Mouse (Mus musculus): ENCODE data around the gene Tcf20. TPM values are rescaled to one million over a fixed set of nuclear protein-coding genes. Genes with fewer than 3 reads are reported as not detected.
A peak's percentile ranks its signal among the peaks of the same experiment; 100 is the strongest.

Tcf20 gene
- total RNA-seq (2014; rRNA removed; ENCODE audit: low replicate concordance): 36.7 and 43.6 TPM in 2 replicates
- polyA plus RNA-seq (2015; fragmentation: Nextera tagmentation; extraction: Ambion mirVana): 3.0 TPM in 2 replicates

GRCm38 (mm10) chr15:82987732-82988112 lies at the start of gene Tcf20:
TSS of gene Tcf20 (minus strand) at chr15:82987872.
- Histone ChIP-seq H3K9me3 (replicated peaks; ENCODE audit: control insufficient read depth, low read length) (no peaks in the 10 kb centered on the region), H3K4me3 (ENCODE audit: low read depth, low read length) (peak within 1 kb of the TSS; percentile 44), H3K27ac (ENCODE audit: low read depth) (peak within 1 kb of the TSS; percentile 36; the same call in 1 of the 2 replicates), H3K4me2 (ENCODE audit: low read depth, low read length) (peak within 1 kb of the TSS; percentile 73), H3K36me3 (replicated peaks; ENCODE audit: control insufficient read depth, insufficient read depth, low read length) (no peaks in the 10 kb centered on the region), H3K4me1 (ENCODE audit: control insufficient read depth, insufficient read depth) (peaks cover 12% of the 10 kb centered on the region; the same call in 1 of the 2 replicates), H3K9ac (replicated peaks; ENCODE audit: low read depth, low read length) (peak within 1 kb of the TSS; percentile 7; the same call in 1 of the 2 replicates), H3K27me3 (ENCODE audit: control insufficient read depth, insufficient read depth, low read length) (0 out of 2 replicates have a peak, but pooled peaks cover 20% of the 10 kb centered on the region)
- TF ChIP-seq EP300 (IDR thresholded peaks at IDR 0.05; ENCODE audit: low read depth) (no peak), CTCF (IDR thresholded peaks at IDR 0.05; ENCODE audit: low read depth) (no peak)
- peak; percentile 92 for DNase-seq (ENCODE audit: low spot score)
- under 1% methylated on average over 20 of the region's 20 CpGs for WGBS
- peak; percentile 97 for ATAC-seq (ENCODE audit: insufficient read depth, low read depth)

- no peaks in the 10 kb centered on the region for H3K9me3 ChIP-seq (replicated peaks; ENCODE audit: control insufficient read depth, low read length)
- H3K27me3 ChIP-seq (ENCODE audit: control insufficient read depth, insufficient read depth, low read length): peaks cover 17% of the 10 kb centered on the region; the same call in 1 of the 2 replicates
- no peaks in the 10 kb centered on the region for H3K36me3 ChIP-seq (replicated peaks; ENCODE audit: control insufficient read depth, insufficient read depth, low read length)
- H3K27ac ChIP-seq (ENCODE audit: low read depth): no peak overlapping the region
- DNase-seq (ENCODE audit: low spot score) (peak; percentile 70), ATAC-seq (ENCODE audit: insufficient read depth, low read depth) (peak; percentile 72)
- no peak overlapping the region for H3K9ac ChIP-seq (replicated peaks; ENCODE audit: low read depth, low read length)
- H3K4me2 ChIP-seq (ENCODE audit: low read depth, low read length): no peak overlapping the region
- TF ChIP-seq EP300 (IDR thresholded peaks at IDR 0.05; ENCODE audit: low read depth): no peak
- TF ChIP-seq CTCF (IDR thresholded peaks at IDR 0.05; ENCODE audit: low read depth): no peak
- 42% methylated on average over 14 of the region's 14 CpGs for WGBS
- H3K4me3 ChIP-seq (ENCODE audit: low read depth, low read length): no peak overlapping the region
- H3K4me1 ChIP-seq (ENCODE audit: control insufficient read depth, insufficient read depth): peaks cover 26% of the 10 kb centered on the region
Measured at GRCm38 (mm10) chr15:83036900-83037519, 49.3 kb upstream of the Tcf20 start.

GRCm38 (mm10) chr15:83036089-83036488 lies 48.4 kb upstream of the Tcf20 start:
- 55% methylated on average over 7 of the region's 7 CpGs for WGBS
- H3K4me1 ChIP-seq (ENCODE audit: control insufficient read depth, insufficient read depth): peaks cover 26% of the 10 kb centered on the region
- peaks cover 24% of the 10 kb centered on the region; the same call in 1 of the 2 replicates for H3K27me3 ChIP-seq (ENCODE audit: control insufficient read depth, insufficient read depth, low read length)
- no peaks in the 10 kb centered on the region for H3K9me3 ChIP-seq (replicated peaks; ENCODE audit: control insufficient read depth, low read length)
- H3K4me2 ChIP-seq (ENCODE audit: low read depth, low read length): no peak overlapping the region
- ATAC-seq (ENCODE audit: insufficient read depth, low read depth): no peak
- H3K36me3 ChIP-seq (replicated peaks; ENCODE audit: control insufficient read depth, insufficient read depth, low read length): no peaks in the 10 kb centered on the region
- no peak for TF ChIP-seq CTCF (IDR thresholded peaks at IDR 0.05; ENCODE audit: low read depth)
- TF ChIP-seq EP300 (IDR thresholded peaks at IDR 0.05; ENCODE audit: low read depth): no peak
- DNase-seq (ENCODE audit: low spot score): no peak
- H3K9ac ChIP-seq (replicated peaks; ENCODE audit: low read depth, low read length): no peak overlapping the region
- H3K27ac ChIP-seq (ENCODE audit: low read depth): no peak overlapping the region
- H3K4me3 ChIP-seq (ENCODE audit: low read depth, low read length): no peak overlapping the region

- Histone ChIP-seq H3K4me3 (ENCODE audit: low read depth, low read length) (no peak overlapping the region), H3K27ac (ENCODE audit: low read depth) (no peak overlapping the region), H3K9ac (replicated peaks; ENCODE audit: low read depth, low read length) (no peak overlapping the region), H3K36me3 (replicated peaks; ENCODE audit: control insufficient read depth, insufficient read depth, low read length) (no peaks in the 10 kb centered on the region), H3K4me2 (ENCODE audit: low read depth, low read length) (peak overlapping the region; percentile 16; the same call in 1 of the 2 replicates), H3K4me1 (ENCODE audit: control insufficient read depth, insufficient read depth) (peaks cover 19% of the 10 kb centered on the region), H3K27me3 (ENCODE audit: control insufficient read depth, insufficient read depth, low read length) (peaks cover 24% of the 10 kb centered on the region; the same call in 1 of the 2 replicates), H3K9me3 (replicated peaks; ENCODE audit: control insufficient read depth, low read length) (no peaks in the 10 kb centered on the region)
- WGBS: 18% methylated on average over 17 of the region's 17 CpGs
- ATAC-seq (ENCODE audit: insufficient read depth, low read depth) (no peak), DNase-seq (ENCODE audit: low spot score) (no peak)
- TF ChIP-seq CTCF (IDR thresholded peaks at IDR 0.05; ENCODE audit: low read depth) (no peak), EP300 (IDR thresholded peaks at IDR 0.05; ENCODE audit: low read depth) (no peak)
Measured at GRCm38 (mm10) chr15:83034275-83034977, 46.8 kb upstream of the Tcf20 start.

GRCm38 (mm10) chr15:83032981-83033541 lies 45.4 kb upstream of the Tcf20 start, which contains the start of gene Nfam1:
TSS of gene Nfam1 (minus strand) at chr15:83033306.
- Histone ChIP-seq H3K27me3 (ENCODE audit: control insufficient read depth, insufficient read depth, low read length) (peaks cover 24% of the 10 kb centered on the region; the same call in 1 of the 2 replicates), H3K36me3 (replicated peaks; ENCODE audit: control insufficient read depth, insufficient read depth, low read length) (no peaks in the 10 kb centered on the region), H3K27ac (ENCODE audit: low read depth) (no peak within 1 kb of the TSS), H3K4me3 (ENCODE audit: low read depth, low read length) (no peak within 1 kb of the TSS), H3K9me3 (replicated peaks; ENCODE audit: control insufficient read depth, low read length) (no peaks in the 10 kb centered on the region), H3K4me1 (ENCODE audit: control insufficient read depth, insufficient read depth) (peaks cover 19% of the 10 kb centered on the region), H3K4me2 (ENCODE audit: low read depth, low read length) (peak within 1 kb of the TSS; percentile 26; the same call in 1 of the 2 replicates), H3K9ac (replicated peaks; ENCODE audit: low read depth, low read length) (no peak within 1 kb of the TSS)
- ATAC-seq (ENCODE audit: insufficient read depth, low read depth) (no peak), DNase-seq (ENCODE audit: low spot score) (no peak)
- no peak for TF ChIP-seq CTCF (IDR thresholded peaks at IDR 0.05; ENCODE audit: low read depth)
- no peak for TF ChIP-seq EP300 (IDR thresholded peaks at IDR 0.05; ENCODE audit: low read depth)
- whole genome bisulfite sequencing: 26% methylated on average over 17 of the region's 17 CpGs
